ENCODE assay signal across 21 mouse cellular contexts in genomic region chr4:145211076-145211475, GRCm38 (mm10). TPM values are rescaled to one million over a fixed set of nuclear protein-coding genes. Genes with fewer than 3 reads are reported as not detected.
DNase-seq lines count a peak whose midpoint lies in the region; ATAC-seq and TF ChIP-seq lines count a peak whose summit lies in the region.
"Had no signal": no experiment of that assay in that cellular context is flagged by ENCODE, and none has a peak within 500 bp of the region (broad histone marks: within the 10 kb centered on the region; RNA-seq: fewer than 3 reads in every experiment).

No protein-coding gene starts in this region.

- no peak for ATAC-seq in liver, postnatal 0 days
- ATAC-seq in liver, embryonic 12.5 days, result no peak
- ATAC-seq in granulocyte monocyte progenitor cell, adult 5-6 weeks (replicated peaks; ENCODE audit: poor library complexity, severe bottlenecking), result peak; percentile 73
- ATAC-seq: forebrain, embryonic 15.5 days; intestine, embryonic 16.5 days had no signal

- no peaks in the 10 kb centered on the region for H3K27me3 ChIP-seq in liver, postnatal 0 days (ENCODE audit: insufficient read depth, low read length)
- H3K27me3 ChIP-seq in liver, embryonic 12.5 days (replicated peaks), result no peaks in the 10 kb centered on the region
- H3K27me3 ChIP-seq in small intestine, adult 2 months (ENCODE audit: control insufficient read depth, insufficient read depth, low read length), result no peaks in the 10 kb centered on the region
- H3K27me3 ChIP-seq: embryonic facial prominence, embryonic 12.5 days; forebrain, embryonic 15.5 days; hindbrain, embryonic 13.5 days; lung, embryonic 15.5 days had no signal

- TF ChIP-seq POLR2A in small intestine, adult 2 months (IDR thresholded peaks at IDR 0.05; ENCODE audit: low read depth, low read length), result no peak

- no peak overlapping the region for H3K9ac ChIP-seq in liver, postnatal 0 days (replicated peaks)
- H3K9ac ChIP-seq in liver, embryonic 12.5 days, result no peak overlapping the region
- H3K9ac ChIP-seq: embryonic facial prominence, embryonic 12.5 days; forebrain, embryonic 15.5 days; hindbrain, embryonic 13.5 days; lung, embryonic 15.5 days had no signal

- peaks cover 15% of the 10 kb centered on the region for H3K36me3 ChIP-seq in liver, postnatal 0 days (replicated peaks; ENCODE audit: insufficient read depth, low read length)
- H3K36me3 ChIP-seq in liver, embryonic 12.5 days, result peaks cover 4% of the 10 kb centered on the region; the same call in 1 of the 2 replicates
- H3K36me3 ChIP-seq in small intestine, adult 2 months (ENCODE audit: control insufficient read depth, insufficient read depth, low read length), result peaks cover 3% of the 10 kb centered on the region
- H3K36me3 ChIP-seq: embryonic facial prominence, embryonic 12.5 days; forebrain, embryonic 15.5 days; hindbrain, embryonic 13.5 days; limb, embryonic 10.5 days; lung, embryonic 15.5 days had no signal

- DNase-seq in liver, postnatal 0 days, result no peak
- peak; percentile 44 for DNase-seq in thymus, postnatal 4 days
- DNase-seq in kidney, adult 18-20 months, result no peak
- DNase-seq in adrenal gland, adult (ENCODE audit: inconsistent age in 2 of 2, low spot score in 1 of 2), result no peak
- DNase-seq in heart, postnatal 4 days, result no peak
- DNase-seq: adrenal gland, postnatal 25 days; cerebellum, adult 18-20 months; midbrain, embryonic 14.5 days had no signal

- WGBS in liver, postnatal 0 days (ENCODE audit: insufficient replicate concordance), result 18% methylated on average over 2 of the region's 2 CpGs
- 22% methylated on average over 2 of the region's 2 CpGs for WGBS in liver, embryonic 12.5 days (ENCODE audit: insufficient replicate concordance)
- WGBS in small intestine, adult 2 months, result 69% methylated on average over 2 of the region's 2 CpGs

- TF ChIP-seq CTCF in liver, postnatal 0 days (IDR thresholded peaks at IDR 0.05; ENCODE audit: low read depth), result no peak
- no peak for TF ChIP-seq CTCF in small intestine, adult 2 months (IDR thresholded peaks at IDR 0.05; ENCODE audit: extremely low read depth, insufficient read length, insufficient replicate concordance, low read depth, low read length)

- peaks cover 6% of the 10 kb centered on the region for H3K4me1 ChIP-seq in liver, postnatal 0 days (ENCODE audit: insufficient read depth)
- peaks cover 26% of the 10 kb centered on the region for H3K4me1 ChIP-seq in liver, embryonic 12.5 days
- peaks cover 3% of the 10 kb centered on the region; the same call in 1 of the 2 replicates for H3K4me1 ChIP-seq in small intestine, adult 2 months (ENCODE audit: control insufficient read depth, insufficient read depth, insufficient read length, low read length)

- no peaks in the 10 kb centered on the region for H3K9me3 ChIP-seq in liver, postnatal 0 days (ENCODE audit: low read length)
- no peaks in the 10 kb centered on the region for H3K9me3 ChIP-seq in liver, embryonic 12.5 days (replicated peaks)
- H3K9me3 ChIP-seq: embryonic facial prominence, embryonic 12.5 days; forebrain, embryonic 15.5 days; hindbrain, embryonic 13.5 days; limb, embryonic 10.5 days; lung, embryonic 15.5 days had no signal

- no peak overlapping the region for H3K4me3 ChIP-seq in liver, postnatal 0 days (ENCODE audit: low read depth, low read length)
- H3K4me3 ChIP-seq in liver, embryonic 12.5 days, result no peak overlapping the region
- H3K4me3 ChIP-seq in small intestine, adult 2 months (ENCODE audit: low read depth, low read length), result no peak overlapping the region
- H3K4me3 ChIP-seq: embryonic facial prominence, embryonic 12.5 days; forebrain, embryonic 15.5 days; hindbrain, embryonic 13.5 days; left cerebral cortex, adult 2 months; limb, embryonic 10.5 days; lung, embryonic 15.5 days had no signal

- no peak for TF ChIP-seq EP300 in liver, postnatal 0 days (IDR thresholded peaks at IDR 0.05; ENCODE audit: low read depth)

- no peak overlapping the region for H3K4me2 ChIP-seq in liver, postnatal 0 days (ENCODE audit: low read depth, low read length)
- H3K4me2 ChIP-seq in liver, embryonic 12.5 days, result no peak overlapping the region
- H3K4me2 ChIP-seq: embryonic facial prominence, embryonic 12.5 days; forebrain, embryonic 15.5 days; hindbrain, embryonic 13.5 days; liver, embryonic 11.5 days; lung, embryonic 15.5 days had no signal

- peak overlapping the region; percentile 7 for H3K27ac ChIP-seq in liver, postnatal 0 days (ENCODE audit: low read depth)
- no peak overlapping the region for H3K27ac ChIP-seq in liver, embryonic 12.5 days
- H3K27ac ChIP-seq in small intestine, adult 2 months (ENCODE audit: insufficient read depth, low read depth, low read length), result peak overlapping the region; percentile 38; the same call in 1 of the 2 replicates
- H3K27ac ChIP-seq: embryonic facial prominence, embryonic 12.5 days; forebrain, embryonic 15.5 days; hindbrain, embryonic 13.5 days; kidney, postnatal 0 days; left cerebral cortex, adult 2 months; limb, embryonic 10.5 days; lung, embryonic 15.5 days; macrophage had no signal

RNA-seq across cellular contexts. Expression of gene Vps13d, which starts 16.3 kb away (rescaled TPM):
- 6.6 and 7.0 TPM in 2 replicates for polyA plus RNA-seq in liver, postnatal 0 days (2015; fragmentation: Nextera tagmentation; extraction: Ambion mirVana)
- 3.5 and 3.9 TPM in 2 replicates for polyA plus RNA-seq in liver, embryonic 12.5 days (2016; fragmentation: Nextera tagmentation; extraction: Ambion mirVana)
- total RNA-seq in granulocyte monocyte progenitor cell, adult 5-6 weeks (2014; fragmentation: Nextera tagmentation), result 21.4 and 26.1 TPM in 2 replicates
- 37.3 and 41.3 TPM in 2 replicates for total RNA-seq in granulocyte monocyte progenitor cell, adult 5-6 weeks (2017)
- 5.0 and 11.9 TPM in 2 replicates for polyA plus RNA-seq in small intestine, adult 2 months (2012; rRNA removed)
- 10 to 100 TPM; 67.7 to 68.9 TPM for total RNA-seq in heart, postnatal 4 days (2021)

RNA-seq across cellular contexts. Expression of gene Tnfrsf1b, which starts 35.6 kb away (rescaled TPM):
- polyA plus RNA-seq in liver, postnatal 0 days (2015; fragmentation: Nextera tagmentation; extraction: Ambion mirVana), result 7.2 and 9.4 TPM in 2 replicates
- polyA plus RNA-seq in liver, embryonic 12.5 days (2016; fragmentation: Nextera tagmentation; extraction: Ambion mirVana), result 4.9 TPM in 2 replicates
- total RNA-seq in granulocyte monocyte progenitor cell, adult 5-6 weeks (2014; fragmentation: Nextera tagmentation), result 41.1 and 42.9 TPM in 2 replicates
- total RNA-seq in granulocyte monocyte progenitor cell, adult 5-6 weeks (2017), result 33.8 and 37.0 TPM in 2 replicates
- 13.5 and 14.2 TPM in 2 replicates for polyA plus RNA-seq in small intestine, adult 2 months (2012; rRNA removed)
- total RNA-seq in heart, postnatal 4 days (2021), result 1 to 10 TPM; 4.5 to 5.0 TPM
